Mouse (Mus musculus) kidney, embryonic 16.5 days (tissue): ENCODE results near the gene Igbp1. TPM values are rescaled to one million over a fixed set of nuclear protein-coding genes. Genes with fewer than 3 reads are reported as not detected.
A peak's percentile ranks its signal among the peaks of the same experiment; 100 is the strongest.

ENCODE experiments used
- ATAC-seq: fragments of 200-750 bp; cut with Nextera tagmentation; 2 replicates; pipeline ENCODE4 v1.8.0; 2017; ENCODE audit warnings: moderate TSS enrichment; ENCODE audit not compliant: low FRiP score, low TSS enrichment
- H3K27ac ChIP-seq: fragments of 300-500 bp; sonication (generic); 2 replicates; pipeline ENCODE4 v1.5.1; 2014; ENCODE audit warnings: low read length
- H3K27me3 ChIP-seq: fragments of 300-500 bp; sonication (generic); 2 replicates; pipeline ENCODE4 v1.6.1; 2014; ENCODE audit warnings: low read length, control low read depth, mixed read lengths; ENCODE audit not compliant: insufficient read depth
- H3K36me3 ChIP-seq: fragments of 300-500 bp; sonication (generic); 2 replicates; pipeline ENCODE4 v1.6.1; 2014; ENCODE audit warnings: low read length, control low read depth, mixed read lengths; ENCODE audit not compliant: insufficient read depth
- H3K4me1 ChIP-seq: fragments of 300-500 bp; sonication (generic); 2 replicates; pipeline ENCODE4 v1.6.1; 2014; ENCODE audit warnings: low read length, control low read depth, mixed read lengths; ENCODE audit not compliant: insufficient read depth
- H3K4me2 ChIP-seq: fragments of 300-500 bp; sonication (generic); replicated peaks from 2 replicates; pipeline ENCODE4 v1.6.1; 2014; ENCODE audit warnings: low read depth, low read length
- H3K4me3 ChIP-seq: fragments of 300-500 bp; sonication (generic); 2 replicates; pipeline ENCODE4 v1.5.1; 2014; ENCODE audit warnings: mild to moderate bottlenecking, low read length
- H3K9ac ChIP-seq: fragments of 300-500 bp; sonication (generic); replicated peaks from 2 replicates; pipeline ENCODE4 v1.6.1; 2014; ENCODE audit warnings: low read length
- H3K9me3 ChIP-seq: fragments of 300-500 bp; sonication (generic); 2 replicates; pipeline ENCODE4 v1.6.1; 2016; ENCODE audit warnings: low read length, control low read depth
- WGBS: fragments of 180-500 bp; shearing (Covaris S2); extraction: QIAGEN DNeasy Blood & Tissue Kit; methylation state at CpG from one replicate; pipeline ENCODE4 v1.1.7; 2014; 5-methylcytosine and 5-hydroxymethylcytosine counted together
- polyA plus RNA-seq: library from polyadenylated mRNA; unstranded; fragments of >200 nt; fragmentation: Nextera tagmentation; extraction: Ambion mirVana; gene quantifications from 2 replicates; pipeline ENCODE4 v1.2.1, GENCODE M21; 2015

The Igbp1 gene
- polyA plus RNA-seq, result 41.5 and 45.0 TPM in 2 replicates

- H3K4me1 ChIP-seq, result peaks cover 6% of the 10 kb centered on the region; the same call in 1 of the 2 replicates
- no peaks in the 10 kb centered on the region for H3K9me3 ChIP-seq
- ATAC-seq, result peak; percentile 97
- 18% methylated on average over 32 of the region's 32 CpGs for WGBS
- H3K27ac ChIP-seq, result peak within 1 kb of the TSS; percentile 48; the same call in 1 of the 2 replicates
- peak within 1 kb of the TSS; percentile 69 for H3K9ac ChIP-seq
- H3K36me3 ChIP-seq, result 0 out of 2 replicates have a peak, but pooled peaks cover 8% of the 10 kb centered on the region
- peak within 1 kb of the TSS; percentile 63 for H3K4me3 ChIP-seq
- peaks cover 21% of the 10 kb centered on the region; the same call in 1 of the 2 replicates for H3K27me3 ChIP-seq
- H3K4me2 ChIP-seq, result peak within 1 kb of the TSS; percentile 62
Observed at GRCm38 (mm10) chrX:100494068-100494978, at the start of gene Igbp1. Gene Igbp1, plus strand, starts transcription at chrX:100494291.

GRCm38 (mm10) chrX:100468047-100468446, 26.0 kb upstream of the Igbp1 start:
- H3K4me3 ChIP-seq, result no peak overlapping the region
- no peak overlapping the region for H3K4me2 ChIP-seq
- 82% methylated on average over 4 of the region's 4 CpGs for WGBS
- no peak for ATAC-seq
- no peaks in the 10 kb centered on the region for H3K4me1 ChIP-seq
- H3K27ac ChIP-seq, result no peak overlapping the region
- no peaks in the 10 kb centered on the region for H3K36me3 ChIP-seq
- no peaks in the 10 kb centered on the region for H3K9me3 ChIP-seq
- H3K9ac ChIP-seq, result no peak overlapping the region
- H3K27me3 ChIP-seq, result peaks cover 9% of the 10 kb centered on the region

GRCm38 (mm10) chrX:100470126-100470525, 24.0 kb upstream of the Igbp1 start:
- Histone ChIP-seq H3K4me2 (no peak overlapping the region), H3K9ac (no peak overlapping the region), H3K4me3 (no peak overlapping the region), H3K36me3 (no peaks in the 10 kb centered on the region), H3K4me1 (no peaks in the 10 kb centered on the region), H3K27ac (no peak overlapping the region), H3K27me3 (peaks cover 14% of the 10 kb centered on the region), H3K9me3 (no peaks in the 10 kb centered on the region)
- WGBS, result 59% methylated on average over 3 of the region's 3 CpGs
- no peak for ATAC-seq

- 80% methylated on average over 3 of the region's 3 CpGs for WGBS
- no peaks in the 10 kb centered on the region for H3K9me3 ChIP-seq
- H3K9ac ChIP-seq, result no peak overlapping the region
- peaks cover 21% of the 10 kb centered on the region for H3K27me3 ChIP-seq
- ATAC-seq, result no peak
- H3K27ac ChIP-seq, result no peak overlapping the region
- no peaks in the 10 kb centered on the region for H3K4me1 ChIP-seq
- H3K4me2 ChIP-seq, result no peak overlapping the region
- no peaks in the 10 kb centered on the region for H3K36me3 ChIP-seq
- H3K4me3 ChIP-seq, result no peak overlapping the region
Observed at GRCm38 (mm10) chrX:100471491-100471890, 22.6 kb upstream of the Igbp1 start.

GRCm38 (mm10) chrX:100475569-100476223, 18.4 kb upstream of the Igbp1 start:
- no peak overlapping the region for H3K4me2 ChIP-seq
- H3K27ac ChIP-seq, result no peak overlapping the region
- no peaks in the 10 kb centered on the region for H3K36me3 ChIP-seq
- peaks cover 23% of the 10 kb centered on the region for H3K27me3 ChIP-seq
- ATAC-seq, result no peak
- no peak overlapping the region for H3K9ac ChIP-seq
- no peak overlapping the region for H3K4me3 ChIP-seq
- no peaks in the 10 kb centered on the region for H3K4me1 ChIP-seq
- 75% methylated on average over 4 of the region's 4 CpGs for WGBS
- H3K9me3 ChIP-seq, result no peaks in the 10 kb centered on the region

GRCm38 (mm10) chrX:100480317-100480716, 13.8 kb upstream of the Igbp1 start:
- Histone ChIP-seq H3K27me3 (peaks cover 13% of the 10 kb centered on the region), H3K9me3 (no peaks in the 10 kb centered on the region), H3K36me3 (no peaks in the 10 kb centered on the region), H3K27ac (no peak overlapping the region), H3K4me2 (no peak overlapping the region), H3K4me1 (no peaks in the 10 kb centered on the region), H3K9ac (no peak overlapping the region), H3K4me3 (no peak overlapping the region)
- ATAC-seq, result peak; percentile 69; the same call in 1 of the 2 replicates
- 45% methylated on average over 3 of the region's 3 CpGs for WGBS

- H3K4me1 ChIP-seq, result peaks cover 6% of the 10 kb centered on the region; the same call in 1 of the 2 replicates
- 0 out of 2 replicates have a peak, but pooled peaks cover 8% of the 10 kb centered on the region for H3K36me3 ChIP-seq
- no peak overlapping the region for H3K27ac ChIP-seq
- 22% methylated on average over 22 of the region's 22 CpGs for WGBS
- ATAC-seq, result peak; percentile 82
- peak overlapping the region; percentile 57 for H3K9ac ChIP-seq
- no peaks in the 10 kb centered on the region for H3K9me3 ChIP-seq
- H3K4me3 ChIP-seq, result peak overlapping the region; percentile 63
- H3K4me2 ChIP-seq, result peak overlapping the region; percentile 51
- H3K27me3 ChIP-seq, result peaks cover 21% of the 10 kb centered on the region; the same call in 1 of the 2 replicates
Observed at GRCm38 (mm10) chrX:100493500-100494067, 507 bp upstream of the Igbp1 start.

GRCm38 (mm10) chrX:100504175-100504851, 10.2 kb downstream of the Igbp1 start:
- Histone ChIP-seq H3K4me3 (no peak overlapping the region), H3K27ac (no peak overlapping the region), H3K9me3 (no peaks in the 10 kb centered on the region), H3K4me1 (no peaks in the 10 kb centered on the region), H3K9ac (no peak overlapping the region), H3K36me3 (peaks cover 14% of the 10 kb centered on the region; the same call in 1 of the 2 replicates), H3K4me2 (no peak overlapping the region), H3K27me3 (peaks cover 31% of the 10 kb centered on the region)
- WGBS, result 83% methylated on average over 5 of the region's 5 CpGs
- no peak for ATAC-seq

GRCm38 (mm10) chrX:100508164-100508563, 14.1 kb downstream of the Igbp1 start:
- H3K4me2 ChIP-seq, result no peak overlapping the region
- no peak overlapping the region for H3K4me3 ChIP-seq
- H3K36me3 ChIP-seq, result peaks cover 14% of the 10 kb centered on the region; the same call in 1 of the 2 replicates
- ATAC-seq, result no peak
- H3K27me3 ChIP-seq, result peaks cover 20% of the 10 kb centered on the region
- 92% methylated on average over 4 of the region's 4 CpGs for WGBS
- H3K27ac ChIP-seq, result no peak overlapping the region
- H3K4me1 ChIP-seq, result no peaks in the 10 kb centered on the region
- H3K9ac ChIP-seq, result no peak overlapping the region
- H3K9me3 ChIP-seq, result no peaks in the 10 kb centered on the region
